In the genomic region with DNA sequence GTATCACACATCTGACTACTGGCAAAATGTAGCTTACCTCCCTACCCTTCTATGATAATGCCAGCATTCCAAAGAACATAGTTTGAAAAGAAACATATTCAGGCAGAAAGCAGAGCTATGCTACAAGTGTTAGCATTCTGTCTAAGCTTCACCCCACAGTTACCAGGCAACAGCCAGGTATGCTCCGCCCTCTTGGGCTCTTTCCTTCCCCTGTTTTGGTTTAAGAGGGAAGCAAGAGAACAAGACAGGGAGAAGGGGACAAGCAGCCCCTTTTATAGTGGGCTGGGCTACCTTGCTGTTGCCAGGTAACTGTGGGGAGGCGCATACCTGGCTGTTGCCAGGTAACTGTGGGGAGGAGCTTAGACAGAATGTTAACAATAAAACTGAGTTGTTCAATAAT, we compare ENCODE assay signal across 18 mouse cellular contexts. TPM values are rescaled to one million over a fixed set of nuclear protein-coding genes. Genes with fewer than 3 reads are reported as not detected.
DNase-seq lines count a peak whose midpoint lies in the region; ATAC-seq and TF ChIP-seq lines count a peak whose summit lies in the region.
"Had no signal": no experiment of that assay in that cellular context is flagged by ENCODE, and none has a peak within 500 bp of the region (broad histone marks: within the 10 kb centered on the region; RNA-seq: fewer than 3 reads in every experiment).

No protein-coding gene starts in this region.

- peaks cover 4% of the 10 kb centered on the region; the same call in 1 of the 2 replicates for H3K4me1 ChIP-seq in lung, embryonic 14.5 days (ENCODE audit: insufficient read depth)
- H3K4me1 ChIP-seq in lung, adult 2 months (ENCODE audit: control insufficient read depth, insufficient read depth, low read length), result peaks cover 4% of the 10 kb centered on the region; the same call in 1 of the 2 replicates
- peaks cover 7% of the 10 kb centered on the region for H3K4me1 ChIP-seq in lung, embryonic 16.5 days (replicated peaks; ENCODE audit: control insufficient read depth, insufficient read depth, low read length)
- peaks cover 21% of the 10 kb centered on the region for H3K4me1 ChIP-seq in embryonic facial prominence, embryonic 10.5 days
- peaks cover 10% of the 10 kb centered on the region; the same call in 1 of the 2 replicates for H3K4me1 ChIP-seq in hindbrain, embryonic 13.5 days (replicated peaks)

- H3K27me3 ChIP-seq in lung, embryonic 14.5 days (ENCODE audit: insufficient read depth, low read length), result no peaks in the 10 kb centered on the region
- no peaks in the 10 kb centered on the region for H3K27me3 ChIP-seq in lung, embryonic 16.5 days (ENCODE audit: control insufficient read depth, insufficient read depth, low read depth, low read length)
- 0 out of 2 replicates have a peak, but pooled peaks cover 6% of the 10 kb centered on the region for H3K27me3 ChIP-seq in embryonic facial prominence, embryonic 10.5 days (replicated peaks; ENCODE audit: low read depth, poor library complexity, severe bottlenecking)
- H3K27me3 ChIP-seq in hindbrain, embryonic 13.5 days, result no peaks in the 10 kb centered on the region
- H3K27me3 ChIP-seq: CH12.LX; embryonic facial prominence, embryonic 12.5 days; forebrain, embryonic 15.5 days; heart, embryonic 12.5 days; hindbrain, embryonic 12.5 days had no signal

- no peak for TF ChIP-seq CTCF in lung, embryonic 14.5 days (IDR thresholded peaks at IDR 0.05; ENCODE audit: low read depth)
- TF ChIP-seq CTCF in lung, adult 2 months (IDR thresholded peaks at IDR 0.05; ENCODE audit: insufficient read depth, low read length), result no peak

- no peak for TF ChIP-seq POLR2A in lung, adult 2 months (IDR thresholded peaks at IDR 0.05; ENCODE audit: borderline replicate concordance, extremely low read depth, low read depth, low read length)

- H3K9ac ChIP-seq in lung, embryonic 14.5 days, result no peak overlapping the region
- no peak overlapping the region for H3K9ac ChIP-seq in lung, embryonic 16.5 days (ENCODE audit: low read length)
- no peak overlapping the region for H3K9ac ChIP-seq in hindbrain, embryonic 13.5 days
- H3K9ac ChIP-seq: embryonic facial prominence, embryonic 12.5 days; forebrain, embryonic 15.5 days; heart, embryonic 12.5 days; hindbrain, embryonic 12.5 days had no signal

- peak; percentile 50 for DNase-seq in lung, embryonic 14.5 days
- DNase-seq in lung, adult 2 months, result no peak
- DNase-seq in R1 (ENCODE audit: low read depth, low spot score), result peak; percentile 90
- peak; percentile 38 for DNase-seq in lung, postnatal 36 days
- DNase-seq in embryonic facial prominence, embryonic 10.5 days (ENCODE audit: low spot score), result no peak
- DNase-seq: adrenal gland, postnatal 10 days; cerebellum, adult 11 months; cerebellum, adult 8-10 months; cerebellum, postnatal 14 days; embryo, embryonic 11 days had no signal

- H3K36me3 ChIP-seq in lung, embryonic 14.5 days (ENCODE audit: insufficient read depth), result no peaks in the 10 kb centered on the region
- H3K36me3 ChIP-seq in lung, embryonic 16.5 days (ENCODE audit: control insufficient read depth, insufficient read depth, low read length), result no peaks in the 10 kb centered on the region
- H3K36me3 ChIP-seq in embryonic facial prominence, embryonic 10.5 days (replicated peaks), result no peaks in the 10 kb centered on the region
- no peaks in the 10 kb centered on the region for H3K36me3 ChIP-seq in hindbrain, embryonic 13.5 days
- H3K36me3 ChIP-seq: embryonic facial prominence, embryonic 12.5 days; forebrain, embryonic 15.5 days; heart, embryonic 12.5 days; hindbrain, embryonic 12.5 days had no signal

- H3K27ac ChIP-seq in lung, embryonic 14.5 days (ENCODE audit: low read depth), result no peak overlapping the region
- no peak overlapping the region for H3K27ac ChIP-seq in lung, embryonic 16.5 days (ENCODE audit: low read length)
- no peak overlapping the region for H3K27ac ChIP-seq in embryonic facial prominence, embryonic 10.5 days (replicated peaks)
- no peak overlapping the region for H3K27ac ChIP-seq in hindbrain, embryonic 13.5 days
- H3K27ac ChIP-seq: embryonic facial prominence, embryonic 12.5 days; forebrain, embryonic 15.5 days; hindbrain, embryonic 12.5 days; hindbrain, postnatal 0 days had no signal

- 62% methylated on average over 2 of the region's 2 CpGs for WGBS in lung, embryonic 14.5 days
- 66% methylated on average over 2 of the region's 2 CpGs for WGBS in lung, adult 2 months
- WGBS in lung, embryonic 16.5 days, result 58% methylated on average over 2 of the region's 2 CpGs
- 74% methylated on average over 2 of the region's 2 CpGs for WGBS in embryonic facial prominence, embryonic 10.5 days
- WGBS in hindbrain, embryonic 13.5 days, result 85% methylated on average over 2 of the region's 2 CpGs

- no peak overlapping the region for H3K4me3 ChIP-seq in lung, embryonic 14.5 days (ENCODE audit: low read depth, low read length)
- H3K4me3 ChIP-seq in lung, adult 2 months (replicated peaks; ENCODE audit: extremely low read depth, low read depth, low read length), result no peak overlapping the region
- no peak overlapping the region for H3K4me3 ChIP-seq in lung, embryonic 16.5 days (ENCODE audit: low read length)
- no peak overlapping the region for H3K4me3 ChIP-seq in embryonic facial prominence, embryonic 10.5 days
- no peak overlapping the region for H3K4me3 ChIP-seq in hindbrain, embryonic 13.5 days
- H3K4me3 ChIP-seq: embryonic facial prominence, embryonic 12.5 days; forebrain, embryonic 15.5 days; heart, embryonic 12.5 days; hindbrain, embryonic 12.5 days had no signal

- H3K4me2 ChIP-seq in lung, embryonic 14.5 days, result no peak overlapping the region
- no peak overlapping the region for H3K4me2 ChIP-seq in lung, embryonic 16.5 days (ENCODE audit: low read depth, low read length)
- H3K4me2 ChIP-seq in hindbrain, embryonic 13.5 days, result no peak overlapping the region
- H3K4me2 ChIP-seq: embryonic facial prominence, embryonic 12.5 days; forebrain, embryonic 15.5 days; heart, embryonic 12.5 days; hindbrain, embryonic 12.5 days had no signal

- ATAC-seq in lung, embryonic 14.5 days (ENCODE audit: insufficient read depth), result peak; percentile 36; the same call in 1 of the 2 replicates
- peak; percentile 59 for ATAC-seq in lung, embryonic 16.5 days (ENCODE audit: low read depth)
- ATAC-seq in hindbrain, embryonic 13.5 days (ENCODE audit: low FRiP score), result no peak
- ATAC-seq: forebrain, embryonic 15.5 days; hindbrain, postnatal 0 days had no signal

- H3K9me3 ChIP-seq in lung, embryonic 14.5 days (ENCODE audit: low read depth, low read length), result no peaks in the 10 kb centered on the region
- H3K9me3 ChIP-seq in lung, embryonic 16.5 days (ENCODE audit: control insufficient read depth, low read length), result no peaks in the 10 kb centered on the region
- H3K9me3 ChIP-seq in embryonic facial prominence, embryonic 10.5 days, result no peaks in the 10 kb centered on the region
- no peaks in the 10 kb centered on the region for H3K9me3 ChIP-seq in hindbrain, embryonic 13.5 days
- H3K9me3 ChIP-seq: embryonic facial prominence, embryonic 12.5 days; forebrain, embryonic 15.5 days; heart, embryonic 12.5 days; hindbrain, embryonic 12.5 days had no signal

RNA-seq across cellular contexts. Expression of gene Nectin3, which starts 4.0 kb away (rescaled TPM):
- 43.8 and 44.5 TPM in 2 replicates for polyA plus RNA-seq in lung, embryonic 14.5 days (2014; fragmentation: Nextera tagmentation; extraction: Ambion mirVana)
- polyA plus RNA-seq in lung, adult 2 months (2012; rRNA removed), result 14.7 and 22.3 TPM in 2 replicates
- polyA plus RNA-seq in lung, embryonic 16.5 days (2015; fragmentation: Nextera tagmentation; extraction: Ambion mirVana), result 12.0 and 12.1 TPM in 2 replicates
- 37.0 and 42.8 TPM in 2 replicates for polyA plus RNA-seq in embryonic facial prominence, embryonic 10.5 days (2016; fragmentation: Nextera tagmentation; extraction: Ambion mirVana)
- 24.8 and 29.7 TPM in 2 replicates for polyA plus RNA-seq in hindbrain, embryonic 13.5 days (2015; fragmentation: Nextera tagmentation; extraction: Ambion mirVana)

Comparison
In these comparisons a context has a peak if more than half of its experiments do, and no peak if none do; other contexts are left out.
1. DNase-seq: peak in lung, embryonic 14.5 days (single experiment), R1 (single experiment) and lung, postnatal 36 days (single experiment); none in lung, adult 2 months (single experiment) and embryonic facial prominence, embryonic 10.5 days (single experiment).